Mouse (Mus musculus) erythroblast, embryonic 14.5 days (primary cell): ENCODE measurements around the gene Arnt2.

Source experiments
- GATA1 ChIP-seq: IDR thresholded peaks from 2 replicates; pipeline ENCODE4 v1.6.1; 2012; ENCODE audit warnings: low read length, inconsistent platforms, mixed read lengths
- TAL1 ChIP-seq: IDR thresholded peaks from 3 replicates; pipeline ENCODE4 v1.6.1; 2012; ENCODE audit warnings: low read length, inconsistent platforms, mixed read lengths

DNA sequence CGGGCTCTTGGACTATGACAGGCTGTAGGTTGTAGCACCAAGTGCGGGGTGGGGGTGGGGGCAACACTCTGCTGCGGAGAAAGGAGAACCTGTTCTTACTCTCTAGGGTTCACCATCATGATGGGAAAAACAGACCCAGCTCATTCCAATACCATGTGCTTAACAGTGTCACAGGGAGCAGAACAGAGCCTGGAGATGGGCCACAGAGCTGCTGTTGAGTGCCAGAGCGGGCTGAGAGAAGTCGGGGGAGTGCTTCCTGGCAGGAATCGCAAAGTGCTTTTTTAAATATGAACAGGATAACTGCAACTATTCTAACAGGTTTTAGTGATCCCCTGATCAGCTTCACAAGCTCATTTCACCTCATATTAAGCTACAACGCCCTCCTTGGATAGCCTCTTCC, 116.9 kb downstream of the Arnt2 start:
- TF ChIP-seq GATA1 = no peak
- no peak for TF ChIP-seq TAL1
